Mouse (Mus musculus): ENCODE results near the gene Zfp382.
"Not testable (repeated sequence)": the region's sequence is repeated elsewhere in the genome, so short reads cannot be mapped to it uniquely, and the experiment has no call there.

Gene Zfp382

DNA sequence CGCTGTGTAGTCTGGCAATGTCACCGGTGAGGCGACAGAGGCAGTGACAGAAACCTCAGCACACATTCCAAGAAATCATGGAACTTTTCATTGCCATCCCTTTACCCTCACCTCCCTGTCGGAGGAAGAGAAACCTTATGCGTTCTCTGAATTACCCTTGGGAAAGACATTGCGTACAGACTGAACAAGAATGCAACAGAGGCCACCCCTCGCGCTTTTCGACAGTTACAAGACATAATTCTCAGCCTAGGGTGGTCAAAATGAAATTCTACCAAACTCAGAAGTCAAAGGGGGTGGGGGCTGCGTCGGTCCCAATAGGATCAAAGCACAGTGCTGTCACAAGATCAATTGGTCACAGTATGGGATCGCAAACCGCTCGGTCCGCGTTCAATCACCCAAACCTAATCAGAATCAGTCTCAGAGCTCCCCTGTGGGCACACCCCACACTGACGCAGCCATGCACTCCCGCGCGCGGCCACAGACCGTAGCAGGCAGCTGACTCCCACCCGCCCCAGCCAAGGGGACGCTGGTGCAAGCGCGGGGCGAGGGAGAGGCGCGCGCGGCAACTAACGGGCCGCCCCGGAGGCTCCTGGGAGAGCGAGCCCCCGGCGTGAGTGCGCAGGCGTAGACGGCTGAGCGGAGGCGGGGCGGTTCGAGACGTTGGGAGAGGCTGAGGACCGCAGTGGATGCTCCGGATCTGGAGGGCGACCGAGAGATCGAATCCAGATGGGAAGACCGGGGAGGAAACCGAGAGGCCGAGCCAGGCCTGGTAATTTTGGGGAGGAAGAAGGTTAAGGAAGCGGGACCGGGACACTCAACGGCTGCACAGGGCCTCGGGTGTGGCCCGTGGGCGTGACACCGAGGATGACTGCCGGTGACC is at the start of gene Zfp382:
Zfp382 (plus strand) TSS at position 635 of the 880 bp plus-strand sequence.
- in situ Hi-C loops (cut with MboI; ENCODE audit: low sequenced_read_pairs): no loop called here

DNA sequence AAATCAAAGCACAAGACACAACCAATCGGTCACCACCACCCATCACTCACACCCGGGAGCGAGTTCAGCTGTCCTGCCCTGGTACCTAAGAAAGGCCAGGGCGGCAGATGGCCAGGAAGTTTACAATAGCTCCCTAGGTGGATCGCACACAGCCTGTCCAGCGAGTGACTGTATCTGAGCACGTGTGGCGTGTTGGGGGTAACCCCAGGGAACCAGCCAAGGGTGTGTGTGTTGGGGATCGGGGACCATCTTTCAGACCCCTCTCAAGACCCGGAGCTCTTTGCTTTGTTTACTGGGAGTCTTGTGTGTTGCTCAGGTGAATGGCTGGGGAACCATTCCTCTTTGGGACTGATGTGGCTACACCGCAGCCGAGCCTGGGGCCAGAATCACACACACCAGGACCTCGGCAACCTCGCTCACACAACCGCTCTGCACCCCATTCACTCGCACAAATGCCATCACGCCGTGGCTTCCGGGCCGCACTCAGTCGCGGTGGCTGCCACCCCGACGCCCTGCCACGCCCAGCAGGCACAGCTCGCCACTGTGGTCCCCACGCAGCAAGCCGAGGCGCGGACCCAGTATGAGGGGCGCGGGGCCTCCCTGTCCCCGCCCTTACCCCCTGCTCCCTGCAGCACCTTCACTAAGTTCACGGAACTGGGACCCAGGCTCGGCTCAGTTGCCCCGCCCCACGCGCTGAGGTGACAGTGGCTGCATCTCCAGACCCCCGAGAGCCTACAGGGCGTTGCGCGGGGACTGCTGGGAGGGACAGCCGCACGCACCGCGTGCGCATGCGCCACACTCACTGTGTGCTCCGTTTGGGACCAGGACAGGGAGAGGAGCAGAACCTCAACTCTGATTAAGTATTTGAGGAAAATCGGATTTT is 49.4 kb upstream of the Zfp382 start, which contains the start of gene Zfp82:
Zfp82 (minus strand) TSS at position 755 of the 883 bp plus-strand sequence.
- in situ Hi-C loops (cut with MboI; ENCODE audit: low sequenced_read_pairs): no loop called here

DNA sequence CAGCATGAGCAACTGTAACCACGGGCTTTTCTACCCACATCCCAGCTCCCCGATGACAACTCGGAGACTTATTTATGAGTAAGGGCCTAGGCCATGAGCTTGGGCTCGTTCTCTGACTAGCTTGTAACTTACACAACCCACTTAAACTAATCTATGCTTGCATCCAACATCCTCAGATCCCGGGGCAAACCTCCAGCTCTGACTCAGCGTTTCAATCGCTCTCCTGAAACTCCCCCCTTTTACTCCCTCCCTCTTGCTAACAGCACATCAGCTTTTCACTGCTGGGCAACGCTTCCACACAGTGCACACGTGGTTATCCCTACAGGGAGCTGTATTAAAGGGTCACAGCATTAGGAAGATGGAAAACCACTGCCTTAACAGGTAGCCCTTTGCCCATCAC is 35.2 kb upstream of the Zfp382 start:
- in situ Hi-C loops (cut with MboI; ENCODE audit: low sequenced_read_pairs): no loop called here

DNA sequence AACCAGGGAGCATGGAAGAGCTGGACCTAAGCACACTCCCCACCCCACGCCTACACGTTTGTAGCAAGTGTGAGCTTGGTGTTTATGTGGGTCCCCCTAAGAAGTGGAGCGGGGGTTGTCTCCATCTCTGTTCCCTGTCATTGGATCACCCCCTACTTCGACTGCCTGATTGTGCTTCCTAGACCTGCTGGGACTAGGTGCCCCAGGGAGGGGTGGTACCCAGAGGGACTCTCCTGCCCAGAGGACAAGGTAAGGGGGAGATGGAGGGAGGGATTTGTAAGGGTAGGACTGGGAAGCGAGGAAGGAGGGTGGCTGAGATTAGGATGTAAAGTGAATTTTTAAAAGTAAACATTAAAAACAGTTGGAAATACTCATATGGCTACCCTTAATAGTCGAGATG is 32.3 kb upstream of the Zfp382 start:
- in situ Hi-C loops (cut with MboI; ENCODE audit: low sequenced_read_pairs): no loop called here

DNA sequence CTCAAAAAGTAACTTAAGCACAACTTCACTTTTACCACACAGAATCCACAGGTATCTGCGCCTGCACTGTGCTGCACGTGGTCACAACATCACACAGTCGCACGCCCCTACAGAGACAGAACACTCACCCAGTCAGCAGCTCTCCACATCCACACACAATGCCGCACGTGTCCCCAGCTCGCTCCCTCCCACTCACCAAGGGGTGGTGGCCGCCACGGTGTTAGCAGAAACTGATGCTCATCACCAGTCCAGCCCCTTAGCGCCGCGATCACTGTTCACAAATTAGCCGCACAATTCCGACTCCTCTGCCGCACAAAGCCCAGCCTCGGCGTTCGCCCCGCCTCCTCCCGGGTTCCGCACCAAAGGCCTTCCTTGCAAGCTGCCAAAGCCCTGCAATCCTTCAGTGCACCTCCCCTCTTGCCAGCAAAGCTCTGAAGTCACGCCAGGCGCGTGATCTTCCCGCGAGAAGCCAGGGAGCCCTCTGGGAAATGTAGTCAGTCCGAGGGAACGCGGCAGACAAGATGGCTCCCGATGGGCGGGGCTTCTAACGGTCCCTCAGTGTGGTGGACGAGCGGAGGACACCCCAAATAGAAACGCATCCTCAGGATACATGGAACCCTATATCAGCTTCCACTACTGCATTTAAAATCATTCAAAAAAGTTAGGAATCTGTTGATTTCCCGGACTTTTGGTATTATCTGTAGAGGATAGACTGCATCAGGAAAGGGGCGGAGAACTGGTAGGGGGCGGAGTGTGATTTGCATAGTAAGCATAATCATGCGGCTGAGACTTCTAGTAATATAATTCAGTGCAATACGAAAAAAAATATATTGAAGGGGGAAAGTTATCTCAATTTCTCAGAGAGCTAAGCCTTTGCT is 31.4 kb upstream of the Zfp382 start, which contains the start of the genes Gm26920 and Zfp566:
Gm26920 (minus strand) TSS at position 319 of the 878 bp plus-strand sequence.
Zfp566 (minus strand) TSS at position 436 of the 878 bp plus-strand sequence.
- in situ Hi-C loops (cut with MboI; ENCODE audit: low sequenced_read_pairs): no loop called here

DNA sequence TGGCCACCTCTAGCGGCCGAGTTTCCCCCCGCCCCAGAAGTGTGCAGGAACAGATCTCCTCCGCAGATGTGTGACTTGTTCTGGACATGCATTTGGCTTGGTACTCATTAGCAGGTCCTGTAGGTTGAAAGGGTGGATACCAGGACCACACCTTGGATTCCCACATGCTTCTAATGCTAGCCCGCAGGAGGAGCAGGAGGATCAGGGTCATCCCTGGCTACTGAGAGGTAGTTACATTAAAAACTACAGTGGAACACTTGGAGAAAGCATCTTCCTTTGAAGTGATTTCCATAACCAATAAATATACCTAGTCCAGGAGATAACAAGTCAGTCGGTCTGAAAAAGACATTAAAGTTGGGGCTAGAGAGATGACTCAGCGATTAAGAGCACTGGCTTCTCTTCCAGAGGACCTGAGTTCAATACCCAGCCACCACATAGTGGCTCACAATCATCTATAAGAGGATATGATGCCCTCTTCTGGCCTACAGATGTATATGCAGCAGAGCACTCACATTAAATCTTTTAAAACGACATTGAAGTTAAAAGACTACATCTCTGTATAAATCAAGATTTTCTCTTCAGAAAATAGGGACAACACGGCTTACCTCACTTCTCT is 30.7 kb upstream of the Zfp382 start:
- in situ Hi-C loops (cut with MboI; ENCODE audit: low sequenced_read_pairs): no loop called here

DNA sequence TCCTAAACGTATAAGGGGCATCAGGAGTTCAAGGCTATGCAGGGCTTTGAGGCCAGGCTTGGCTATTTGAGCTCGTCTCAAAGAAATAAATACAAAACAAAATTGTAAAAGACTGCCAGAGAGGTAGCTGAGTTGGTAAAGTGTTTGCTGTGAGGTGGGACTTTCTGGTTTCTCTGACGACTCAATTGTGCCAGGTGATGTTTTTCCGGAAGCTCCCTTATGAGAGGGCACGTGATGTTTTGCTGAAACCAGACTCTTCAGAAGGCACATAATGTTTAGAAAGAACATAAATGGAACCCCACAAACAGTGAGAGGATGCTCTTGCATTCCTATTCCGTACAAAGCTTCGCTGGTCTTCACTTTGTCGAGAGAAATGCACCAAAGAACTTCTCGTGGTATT is 29.1 kb upstream of the Zfp382 start:
- in situ Hi-C loops (cut with MboI; ENCODE audit: low sequenced_read_pairs): no loop called here

DNA sequence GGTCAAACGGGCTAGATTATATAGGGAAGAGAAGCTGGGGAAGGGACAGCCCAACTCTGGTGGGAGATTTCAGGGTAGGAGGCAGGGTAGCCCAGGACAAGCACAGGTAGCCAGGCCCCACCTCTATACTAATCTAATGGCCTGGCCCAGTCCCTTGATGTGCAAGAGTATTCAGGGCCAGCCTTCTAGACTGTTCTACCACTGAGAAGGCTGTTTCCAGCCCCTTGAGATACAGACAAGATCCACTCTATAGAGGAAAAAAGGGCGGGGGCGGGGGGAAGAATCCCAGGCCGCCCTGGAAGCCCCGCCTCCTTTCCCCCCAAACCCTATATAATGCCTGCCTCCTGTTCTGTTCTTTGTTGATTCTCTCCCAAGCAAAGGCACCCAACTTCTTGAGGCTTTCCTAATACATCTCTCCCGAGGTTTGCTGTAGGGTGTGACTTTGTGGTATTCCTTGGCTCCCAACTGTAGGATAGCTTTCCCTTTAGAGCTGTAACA is 27.8 kb upstream of the Zfp382 start:
- in situ Hi-C loops (cut with MboI; ENCODE audit: low sequenced_read_pairs): no loop called here

DNA sequence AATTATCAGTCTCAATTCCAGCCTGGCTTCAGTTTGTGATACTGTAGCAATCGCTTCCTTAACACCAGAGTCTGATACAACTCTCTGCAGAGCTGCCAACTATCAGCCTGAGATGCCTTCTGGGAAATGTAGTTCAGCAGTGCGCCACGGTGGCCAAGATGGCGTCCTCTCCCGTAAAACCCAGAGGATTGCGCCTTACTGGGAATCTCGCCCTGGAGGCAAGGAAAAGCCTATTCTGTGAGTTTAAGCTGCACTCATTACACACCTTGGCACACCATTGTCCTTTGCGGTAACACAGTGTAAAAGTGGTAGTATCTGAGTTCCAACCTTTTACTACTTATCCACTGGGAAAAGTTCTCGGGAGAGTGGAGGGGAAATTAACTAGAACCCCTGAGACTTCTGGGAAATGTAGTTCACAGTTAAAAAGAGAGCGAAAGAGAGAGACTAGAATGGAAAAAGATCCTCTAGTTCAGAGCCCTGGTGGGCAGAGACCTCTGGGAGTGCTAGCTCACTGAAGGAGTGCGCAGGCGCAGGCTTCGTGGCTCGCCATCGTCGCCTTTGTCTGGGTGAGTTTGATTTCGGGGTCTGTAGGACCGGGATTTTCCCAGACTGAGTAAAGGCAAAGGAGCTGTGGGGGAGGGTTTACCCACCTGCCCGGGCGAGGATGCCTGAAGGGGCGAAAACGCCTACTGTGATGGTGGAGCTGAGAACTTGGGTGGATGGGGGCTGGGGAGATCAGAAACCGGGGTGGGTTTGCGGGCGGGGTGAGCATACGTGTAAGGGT is 26.9 kb upstream of the Zfp382 start, which contains the start of gene Zfp260:
Zfp260 (plus strand) TSS at position 132 of the 784 bp plus-strand sequence.
- in situ Hi-C loops (cut with MboI; ENCODE audit: low sequenced_read_pairs): no loop called here

DNA sequence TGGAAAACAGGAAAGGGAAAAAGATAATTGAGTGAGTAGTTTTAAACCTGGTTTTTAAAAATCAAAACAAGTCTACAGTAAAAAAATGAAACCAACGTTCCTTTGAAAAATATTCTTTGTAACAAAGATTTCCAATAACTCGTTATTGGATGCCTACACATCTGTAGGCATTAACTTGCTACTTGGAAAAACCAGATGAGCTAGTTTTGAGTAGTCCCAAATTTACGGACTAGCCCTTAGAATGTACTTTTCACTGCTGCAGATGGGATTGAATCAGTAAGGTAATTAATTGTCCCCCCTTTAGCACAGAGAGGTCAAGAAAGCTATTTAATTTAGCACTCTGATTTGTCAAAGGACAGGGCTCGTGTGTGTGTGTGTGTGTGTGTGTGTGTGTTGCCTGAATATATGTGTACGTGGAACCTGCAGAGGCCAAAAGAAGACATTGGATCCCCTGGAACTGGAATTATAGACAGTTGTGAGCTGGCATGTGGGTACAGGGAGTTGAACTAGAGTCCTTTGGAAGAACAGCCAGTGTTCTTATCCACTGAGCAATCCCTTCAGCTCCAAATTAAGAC is 26.1 kb upstream of the Zfp382 start:
- in situ Hi-C loops (cut with MboI; ENCODE audit: low sequenced_read_pairs): no loop called here

DNA sequence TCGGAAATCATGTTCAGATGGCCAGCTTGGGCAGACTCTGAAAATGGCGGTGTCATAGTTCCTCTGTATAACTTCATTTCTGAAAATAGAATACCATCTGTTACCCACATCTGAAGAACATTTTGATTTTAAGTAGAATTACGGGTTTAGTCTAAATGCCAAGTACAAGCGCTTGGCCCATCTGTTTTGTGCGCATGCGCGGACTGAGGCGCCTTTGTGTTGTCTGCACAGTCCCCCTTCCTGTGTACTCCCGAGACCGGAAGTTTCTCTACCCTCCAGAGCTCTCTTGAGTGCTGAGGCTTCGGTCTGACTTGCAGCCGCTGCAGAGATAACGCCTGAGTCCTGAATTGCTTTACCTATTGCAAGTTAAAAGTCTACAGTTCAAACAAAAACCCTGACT is 22.4 kb upstream of the Zfp382 start:
- in situ Hi-C loops (cut with MboI; ENCODE audit: low sequenced_read_pairs): no loop called here

DNA sequence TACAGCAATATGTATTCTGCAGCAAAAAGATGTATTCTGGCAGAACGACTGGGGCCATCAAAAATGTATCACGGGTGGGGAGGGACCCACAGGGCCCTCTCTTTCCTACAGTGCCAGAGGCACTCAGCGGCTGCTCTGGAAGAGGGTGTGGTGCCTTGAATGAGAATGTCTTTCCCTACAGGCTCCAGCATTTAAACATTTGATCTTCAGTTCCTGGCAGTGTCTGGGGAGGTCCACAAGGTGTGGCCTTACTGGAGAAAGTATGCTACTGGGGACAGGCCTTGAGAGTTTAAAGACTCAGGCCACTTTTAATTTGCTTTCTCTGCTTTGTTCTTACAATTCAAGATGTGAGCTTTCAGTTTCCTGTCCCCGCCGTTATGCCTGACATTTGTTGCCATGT is 5.7 kb upstream of the Zfp382 start:
- in situ Hi-C loops (cut with MboI; ENCODE audit: low sequenced_read_pairs): no loop called here

DNA sequence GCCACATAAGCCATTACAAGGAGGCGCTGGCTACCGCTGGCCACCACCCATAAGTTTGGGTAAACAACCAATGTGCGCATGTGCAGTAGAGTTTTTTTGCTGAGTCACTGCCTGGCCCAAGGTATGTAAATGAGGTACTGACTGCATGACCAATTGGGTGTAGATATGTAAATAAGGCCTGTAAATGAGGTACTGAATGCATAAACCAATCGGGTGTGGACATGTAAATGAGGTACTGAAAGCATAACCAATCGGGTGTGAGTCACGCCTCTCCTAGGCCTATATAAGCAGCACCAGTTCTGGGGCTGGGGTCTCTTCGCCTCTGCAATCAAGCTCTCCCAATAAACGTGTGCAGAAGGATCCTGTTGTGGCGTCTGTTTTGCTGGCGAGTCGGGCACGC is 3.8 kb upstream of the Zfp382 start:
- in situ Hi-C loops (cut with MboI; ENCODE audit: low sequenced_read_pairs): not testable (repeated sequence)

DNA sequence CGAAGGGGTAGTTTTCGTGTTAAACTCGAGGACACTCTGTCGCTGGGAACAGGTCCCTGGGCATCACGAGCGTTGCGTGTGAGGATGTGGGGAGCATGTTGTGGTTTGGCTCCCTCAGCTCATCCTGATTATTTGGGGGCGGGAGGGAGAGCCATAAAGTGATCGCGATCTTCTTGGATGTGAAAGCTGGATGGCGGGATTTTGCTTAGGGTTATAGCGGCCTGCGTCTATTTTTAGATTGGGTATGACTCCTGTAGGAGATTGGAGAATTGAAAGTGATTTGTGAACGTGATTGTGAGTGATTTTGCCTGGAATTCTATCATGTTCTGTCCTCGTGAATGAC is 417 bp downstream of the Zfp382 start:
- in situ Hi-C loops (cut with MboI; ENCODE audit: low sequenced_read_pairs): no loop called here

DNA sequence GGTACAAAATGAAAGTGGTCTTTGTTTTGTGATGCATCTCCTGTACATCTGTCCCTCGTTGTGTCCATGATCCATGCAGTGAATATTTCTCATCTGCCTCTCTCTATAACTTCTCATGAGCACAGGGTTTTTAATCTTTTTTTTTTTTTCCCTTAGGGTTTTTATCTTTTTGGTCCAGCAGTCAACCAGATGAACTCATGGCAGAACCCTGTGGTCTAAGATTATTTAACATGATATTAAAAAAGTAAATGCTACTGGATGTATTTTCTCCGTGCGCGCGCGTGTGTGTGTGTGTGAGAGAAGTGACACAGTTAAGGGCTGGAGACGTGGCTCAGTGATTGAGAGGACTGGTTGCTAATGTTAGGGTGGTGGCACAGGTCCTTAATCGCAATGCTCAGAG is 8.2 kb downstream of the Zfp382 start:
- in situ Hi-C loops (cut with MboI; ENCODE audit: low sequenced_read_pairs): no loop called here

DNA sequence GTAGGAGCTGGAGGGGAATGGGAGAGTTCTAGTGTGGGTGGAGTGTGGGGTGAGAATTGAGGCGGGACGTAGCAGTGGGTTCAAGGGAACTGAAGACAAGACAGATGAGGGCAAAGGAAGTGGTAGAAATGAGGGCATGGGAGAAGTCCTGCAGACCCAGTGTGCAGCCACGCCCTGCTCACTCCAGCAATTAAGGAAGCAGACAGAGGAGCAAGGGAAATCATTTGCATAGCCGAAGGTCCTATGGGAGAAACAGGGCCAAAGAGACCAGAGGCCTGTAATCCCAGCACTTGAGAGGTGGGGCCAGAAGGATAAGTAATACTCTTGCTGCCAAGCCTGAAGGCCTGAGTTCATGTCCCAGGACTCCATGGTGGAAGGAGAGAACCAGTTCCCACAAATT is 10.7 kb downstream of the Zfp382 start:
- in situ Hi-C loops (cut with MboI; ENCODE audit: low sequenced_read_pairs): no loop called here

DNA sequence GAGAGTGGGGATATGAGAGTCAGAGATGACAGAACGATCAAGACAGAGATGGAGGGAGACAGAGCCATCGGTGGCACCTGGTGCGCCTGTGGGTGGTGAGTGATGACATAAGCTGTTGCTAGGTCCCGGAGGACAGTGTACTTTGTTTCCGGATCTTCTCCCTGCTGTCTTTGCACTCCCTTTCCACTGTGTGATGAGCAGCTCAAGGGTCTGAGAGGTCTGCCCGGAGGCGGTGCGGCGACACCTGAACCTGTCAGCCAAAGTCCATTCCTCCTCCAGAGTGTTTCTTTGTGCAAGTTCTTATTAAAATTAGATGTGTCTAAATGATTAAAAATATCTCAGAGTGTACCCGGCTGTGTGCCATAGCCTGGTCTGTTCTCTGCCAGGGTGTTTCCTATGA is 15.1 kb downstream of the Zfp382 start:
- in situ Hi-C loops (cut with MboI; ENCODE audit: low sequenced_read_pairs): no loop called here

DNA sequence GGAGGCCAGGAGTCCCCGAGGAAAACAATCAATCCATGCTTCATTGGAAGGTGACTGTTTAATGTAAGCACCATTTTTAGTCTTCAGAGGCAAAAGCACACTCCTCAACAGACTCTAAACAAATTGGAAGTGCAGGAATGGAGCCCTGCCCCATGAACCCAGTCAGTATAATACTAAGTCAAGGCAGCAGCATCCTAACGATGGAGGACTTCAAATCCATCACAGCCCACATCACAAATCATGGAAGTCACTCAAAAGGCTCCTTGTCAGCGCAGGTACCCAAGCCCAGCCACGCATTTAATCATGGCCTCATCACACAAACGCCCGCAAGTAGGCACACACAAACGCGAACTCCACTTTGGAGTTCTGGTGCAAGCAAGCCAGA is 21.4 kb downstream of the Zfp382 start:
- in situ Hi-C loops (cut with MboI; ENCODE audit: low sequenced_read_pairs): no loop called here

All from CH12F3 (cell line).